Mouse (Mus musculus) brain, embryonic 14.5 days (tissue): ENCODE data around the gene Myh4.

ENCODE experiments used
- CTCF ChIP-seq: fragments of 200-500 bp; IDR thresholded peaks from 2 replicates; pipeline ENCODE4 v1.5.1; 2012; ENCODE audit warnings: inconsistent platforms, mild to moderate bottlenecking, moderate library complexity, borderline replicate concordance; ENCODE audit not compliant: insufficient read depth, insufficient read length; ENCODE audit errors: extremely low read depth
- POLR2A ChIP-seq: fragments of 200-500 bp; IDR thresholded peaks from 2 replicates; pipeline ENCODE4 v1.6.1; 2012; ENCODE audit warnings: mild to moderate bottlenecking, inconsistent platforms, borderline replicate concordance; ENCODE audit not compliant: poor library complexity, insufficient read depth, insufficient read length, severe bottlenecking; ENCODE audit errors: extremely low read depth

GRCm38 (mm10) chr11:67257048-67257447 lies 19.2 kb downstream of the Myh4 start:
- TF ChIP-seq POLR2A (no peak), CTCF (no peak)
